ENCODE assay signal across 10 mouse cellular contexts in genomic region chr17:34109806-34110195, GRCm38 (mm10). TPM values are rescaled to one million over a fixed set of nuclear protein-coding genes. Genes with fewer than 3 reads are reported as not detected.
DNase-seq lines count a peak whose midpoint lies in the region; ATAC-seq lines count a peak whose summit lies in the region.
"Had no signal": no experiment of that assay in that cellular context is flagged by ENCODE, and none has a peak within 500 bp of the region (broad histone marks: within the 10 kb centered on the region; RNA-seq: fewer than 3 reads in every experiment).

No protein-coding gene starts in this region.

- peaks cover 46% of the 10 kb centered on the region for H3K36me3 ChIP-seq in lung, embryonic 16.5 days (ENCODE audit: control insufficient read depth, insufficient read depth, low read length)
- H3K36me3 ChIP-seq in intestine, embryonic 15.5 days, result peaks cover 53% of the 10 kb centered on the region
- H3K36me3 ChIP-seq in neural tube, embryonic 13.5 days, result peaks cover 59% of the 10 kb centered on the region

- no peaks in the 10 kb centered on the region for H3K9me3 ChIP-seq in lung, embryonic 16.5 days (ENCODE audit: control insufficient read depth, low read length)
- H3K9me3 ChIP-seq in intestine, embryonic 15.5 days, result no peaks in the 10 kb centered on the region
- no peaks in the 10 kb centered on the region for H3K9me3 ChIP-seq in neural tube, embryonic 13.5 days
- H3K9me3 ChIP-seq: embryonic facial prominence, embryonic 15.5 days had no signal

- H3K4me1 ChIP-seq in lung, embryonic 16.5 days (replicated peaks; ENCODE audit: control insufficient read depth, insufficient read depth, low read length), result peaks cover 9% of the 10 kb centered on the region; the same call in 1 of the 2 replicates
- peaks cover 9% of the 10 kb centered on the region; the same call in 1 of the 2 replicates for H3K4me1 ChIP-seq in intestine, embryonic 15.5 days (replicated peaks)
- H3K4me1 ChIP-seq in neural tube, embryonic 13.5 days (replicated peaks), result peaks cover 6% of the 10 kb centered on the region

- ATAC-seq in CD4-positive, CD25-positive, alpha-beta regulatory T cell, adult 4 months, result no peak
- peak; percentile 53 for ATAC-seq in lung, embryonic 16.5 days (ENCODE audit: low read depth)
- peak; percentile 47 for ATAC-seq in intestine, embryonic 15.5 days
- peak; percentile 49; the same call in 1 of the 2 replicates for ATAC-seq in neural tube, embryonic 13.5 days (ENCODE audit: low read depth)

- H3K9ac ChIP-seq in lung, embryonic 16.5 days (ENCODE audit: low read length), result no peak overlapping the region
- H3K9ac ChIP-seq in intestine, embryonic 15.5 days, result no peak overlapping the region
- no peak overlapping the region for H3K9ac ChIP-seq in neural tube, embryonic 13.5 days
- H3K9ac ChIP-seq: embryonic facial prominence, embryonic 15.5 days had no signal

- H3K4me2 ChIP-seq in lung, embryonic 16.5 days (ENCODE audit: low read depth, low read length), result no peak overlapping the region
- H3K4me2 ChIP-seq in intestine, embryonic 15.5 days (replicated peaks), result no peak overlapping the region
- no peak overlapping the region for H3K4me2 ChIP-seq in neural tube, embryonic 13.5 days
- H3K4me2 ChIP-seq: embryonic facial prominence, embryonic 15.5 days had no signal

- H3K4me3 ChIP-seq in lung, embryonic 16.5 days (ENCODE audit: low read length), result no peak overlapping the region
- no peak overlapping the region for H3K4me3 ChIP-seq in intestine, embryonic 15.5 days (replicated peaks)
- H3K4me3 ChIP-seq in neural tube, embryonic 13.5 days, result no peak overlapping the region
- H3K4me3 ChIP-seq: embryonic facial prominence, embryonic 15.5 days had no signal

- 59% methylated on average over 3 of the region's 3 CpGs for WGBS in lung, embryonic 16.5 days
- 62% methylated on average over 3 of the region's 3 CpGs for WGBS in intestine, embryonic 15.5 days
- 70% methylated on average over 3 of the region's 3 CpGs for WGBS in neural tube, embryonic 13.5 days

- no peaks in the 10 kb centered on the region for H3K27me3 ChIP-seq in lung, embryonic 16.5 days (ENCODE audit: control insufficient read depth, insufficient read depth, low read depth, low read length)
- H3K27me3 ChIP-seq in intestine, embryonic 15.5 days (replicated peaks), result no peaks in the 10 kb centered on the region
- no peaks in the 10 kb centered on the region for H3K27me3 ChIP-seq in neural tube, embryonic 13.5 days
- H3K27me3 ChIP-seq: embryonic facial prominence, embryonic 15.5 days had no signal

- H3K27ac ChIP-seq in lung, embryonic 16.5 days (ENCODE audit: low read length), result no peak overlapping the region
- H3K27ac ChIP-seq in intestine, embryonic 15.5 days, result no peak overlapping the region
- no peak overlapping the region for H3K27ac ChIP-seq in neural tube, embryonic 13.5 days (replicated peaks)

- peak; percentile 49 for DNase-seq in CD4-positive, CD25-positive, alpha-beta regulatory T cell, adult 2 months (ENCODE audit: low read depth, low spot score)
- no peak for DNase-seq in lung, postnatal 10 days
- no peak for DNase-seq in embryo, embryonic 10.5 days (ENCODE audit: low spot score)
- DNase-seq in adrenal gland, adult 2 months, result no peak

RNA-seq across cellular contexts. Expression of gene H2-DMa, which starts 9.5 kb away (rescaled TPM):
- 100 to 1,000 TPM; 144 to 205 TPM for polyA plus RNA-seq in CD4-positive, CD25-positive, alpha-beta regulatory T cell, adult 4 months (2017; shearing (Covaris generic))
- polyA plus RNA-seq in lung, embryonic 16.5 days (2015; fragmentation: Nextera tagmentation; extraction: Ambion mirVana), result 11.8 and 12.7 TPM in 2 replicates
- 11.3 and 13.4 TPM in 2 replicates for polyA plus RNA-seq in intestine, embryonic 15.5 days (2015; fragmentation: Nextera tagmentation; extraction: Ambion mirVana)
- polyA plus RNA-seq in neural tube, embryonic 13.5 days (2015; fragmentation: Nextera tagmentation; extraction: Ambion mirVana), result 16.0 and 17.7 TPM in 2 replicates
- total RNA-seq in adrenal gland, adult 2 months (2021), result 10 to 100 TPM; 14.4 to 18.9 TPM
- polyA plus RNA-seq in adrenal gland, adult 2 months (2012; rRNA removed), result 24.2 and 27.4 TPM in 2 replicates

RNA-seq across cellular contexts. Expression of gene Brd2, which starts 12.6 kb away (rescaled TPM):
- polyA plus RNA-seq in CD4-positive, CD25-positive, alpha-beta regulatory T cell, adult 4 months (2017; shearing (Covaris generic)), result 100 to 1,000 TPM; 108 to 154 TPM
- 97.8 and 100 TPM in 2 replicates for polyA plus RNA-seq in lung, embryonic 16.5 days (2015; fragmentation: Nextera tagmentation; extraction: Ambion mirVana)
- 88.2 and 90.7 TPM in 2 replicates for polyA plus RNA-seq in intestine, embryonic 15.5 days (2015; fragmentation: Nextera tagmentation; extraction: Ambion mirVana)
- 137 and 167 TPM in 2 replicates for polyA plus RNA-seq in neural tube, embryonic 13.5 days (2015; fragmentation: Nextera tagmentation; extraction: Ambion mirVana)
- total RNA-seq in adrenal gland, adult 2 months (2021), result 100 to 1,000 TPM; 173 to 286 TPM
- 103 and 104 TPM in 2 replicates for polyA plus RNA-seq in adrenal gland, adult 2 months (2012; rRNA removed)

RNA-seq across cellular contexts. Expression of gene H2-Oa, which starts 17.7 kb away (rescaled TPM):
- polyA plus RNA-seq in CD4-positive, CD25-positive, alpha-beta regulatory T cell, adult 4 months (2017; shearing (Covaris generic)), result 10 to 100 TPM; 56.0 to 68.2 TPM
- 0.23 and 1.0 TPM in 2 replicates for polyA plus RNA-seq in lung, embryonic 16.5 days (2015; fragmentation: Nextera tagmentation; extraction: Ambion mirVana)
- 0.66 and 0.85 TPM in 2 replicates for polyA plus RNA-seq in intestine, embryonic 15.5 days (2015; fragmentation: Nextera tagmentation; extraction: Ambion mirVana)
- 0.24 and 0.41 TPM in 2 replicates for polyA plus RNA-seq in neural tube, embryonic 13.5 days (2015; fragmentation: Nextera tagmentation; extraction: Ambion mirVana)
- total RNA-seq in adrenal gland, adult 2 months (2021), result under 1 TPM in 1 of 2 experiments, not detected in 1; 0.62 TPM
- polyA plus RNA-seq in adrenal gland, adult 2 months (2012; rRNA removed), result 1.9 TPM in 2 replicates
- total RNA-seq: heart, postnatal 25 days had no signal

RNA-seq across cellular contexts. Expression of gene H2-DMb2, which starts 33.3 kb away (rescaled TPM):
- polyA plus RNA-seq in CD4-positive, CD25-positive, alpha-beta regulatory T cell, adult 4 months (2017; shearing (Covaris generic)), result 10 to 100 TPM in 1 of 2 experiments, 1 to 10 TPM in 1; 3.7 to 27.1 TPM
- 1.6 and 2.1 TPM in 2 replicates for polyA plus RNA-seq in lung, embryonic 16.5 days (2015; fragmentation: Nextera tagmentation; extraction: Ambion mirVana)
- 0.68 and 0.83 TPM in 2 replicates for polyA plus RNA-seq in intestine, embryonic 15.5 days (2015; fragmentation: Nextera tagmentation; extraction: Ambion mirVana)
- not detected in 2 replicates for polyA plus RNA-seq in neural tube, embryonic 13.5 days (2015; fragmentation: Nextera tagmentation; extraction: Ambion mirVana)
- 1 to 10 TPM; 2.0 to 3.4 TPM for total RNA-seq in adrenal gland, adult 2 months (2021)
- polyA plus RNA-seq in adrenal gland, adult 2 months (2012; rRNA removed), result 1.3 and 2.3 TPM in 2 replicates

RNA-seq across cellular contexts. Expression of gene H2-DMb1, which starts 43.1 kb away (rescaled TPM):
- 1 to 10 TPM; 3.4 to 6.2 TPM for polyA plus RNA-seq in CD4-positive, CD25-positive, alpha-beta regulatory T cell, adult 4 months (2017; shearing (Covaris generic))
- polyA plus RNA-seq in lung, embryonic 16.5 days (2015; fragmentation: Nextera tagmentation; extraction: Ambion mirVana), result 3.7 and 6.2 TPM in 2 replicates
- polyA plus RNA-seq in intestine, embryonic 15.5 days (2015; fragmentation: Nextera tagmentation; extraction: Ambion mirVana), result 3.2 TPM in 2 replicates
- polyA plus RNA-seq in neural tube, embryonic 13.5 days (2015; fragmentation: Nextera tagmentation; extraction: Ambion mirVana), result not detected in 2 replicates
- 10 to 100 TPM in 1 of 2 experiments, 1 to 10 TPM in 1; 6.4 to 12.3 TPM for total RNA-seq in adrenal gland, adult 2 months (2021)
- 32.6 and 33.3 TPM in 2 replicates for polyA plus RNA-seq in adrenal gland, adult 2 months (2012; rRNA removed)

Comparison
In these comparisons a context has a peak if more than half of its experiments do, and no peak if none do; other contexts are left out.
1. RNA of gene H2-Oa, which starts 17.7 kb away (polyA plus RNA-seq): 56.0 to 68.2 TPM in CD4-positive, CD25-positive, alpha-beta regulatory T cell, adult 4 months; 1.9 TPM in adrenal gland, adult 2 months, 0.66 to 0.85 TPM in intestine, embryonic 15.5 days, 0.24 to 0.41 TPM in neural tube, embryonic 13.5 days and 0.23 to 1.0 TPM in lung, embryonic 16.5 days; every median in the first group is over 10 times any median in the second.